Mouse (Mus musculus) forebrain, postnatal 0 days (tissue): Measurements from ENCODE around the gene Actr6. TPM values are rescaled to one million over a fixed set of nuclear protein-coding genes. Genes with fewer than 3 reads are reported as not detected.

Experiments used
- ATAC-seq: fragments of 200-750 bp; cut with Nextera tagmentation; 2 replicates; pipeline ENCODE4 v1.8.0; 2017; ENCODE audit warnings: mild to moderate bottlenecking, moderate library complexity
- DNase-seq: peaks from one replicate; pipeline ENCODE4 v3.0.0-alpha.2; 2015
- H3K27ac ChIP-seq: fragments of 300-500 bp; sonication (generic); 2 replicates; pipeline ENCODE4 v1.5.1; 2014; ENCODE audit warnings: low read depth, mild to moderate bottlenecking, antibody characterized with exemption, low read length, moderate library complexity, mixed read lengths
- H3K27me3 ChIP-seq: fragments of 300-500 bp; sonication (generic); 2 replicates; pipeline ENCODE4 v1.6.1; 2014; ENCODE audit warnings: mild to moderate bottlenecking, low read length, mixed read lengths; ENCODE audit not compliant: insufficient read depth
- H3K36me3 ChIP-seq: fragments of 300-500 bp; sonication (generic); 2 replicates; pipeline ENCODE4 v1.6.1; 2014; ENCODE audit warnings: mild to moderate bottlenecking, moderate library complexity; ENCODE audit not compliant: insufficient read depth
- H3K4me1 ChIP-seq: fragments of 300-500 bp; sonication (generic); 2 replicates; pipeline ENCODE4 v1.6.1; 2014; ENCODE audit warnings: antibody characterized with exemption; ENCODE audit not compliant: insufficient read depth
- H3K4me2 ChIP-seq: fragments of 300-500 bp; sonication (generic); 2 replicates; pipeline ENCODE4 v1.6.1; 2014; ENCODE audit warnings: low read depth, mild to moderate bottlenecking, moderate library complexity
- H3K4me3 ChIP-seq: fragments of 300-500 bp; sonication (generic); 2 replicates; pipeline ENCODE4 v1.5.1; 2014; ENCODE audit warnings: low read depth, low read length, mixed read lengths
- H3K9ac ChIP-seq: fragments of 300-500 bp; sonication (generic); 2 replicates; pipeline ENCODE4 v1.6.1; 2014; ENCODE audit warnings: mild to moderate bottlenecking
- H3K9me3 ChIP-seq: fragments of 300-500 bp; sonication (generic); 2 replicates; pipeline ENCODE4 v1.6.1; 2016; ENCODE audit warnings: low read length
- CTCF ChIP-seq: sonication (generic); IDR thresholded peaks from 2 replicates; pipeline ENCODE4 v1.5.1; 2016; ENCODE audit warnings: antibody characterized with exemption, control low read depth, low read depth
- WGBS: fragments of 180-500 bp; shearing (Covaris S2); extraction: QIAGEN DNeasy Blood & Tissue Kit; methylation state at CpG from one replicate; pipeline ENCODE4 v1.1.7; 2014; 5-methylcytosine and 5-hydroxymethylcytosine counted together
- polyA plus RNA-seq: library from polyadenylated mRNA; unstranded; fragments of >200 nt; fragmentation: Nextera tagmentation; extraction: Ambion mirVana; gene quantifications from 2 replicates; pipeline ENCODE4 v1.2.1, GENCODE M21; 2015
- total RNA-seq: library from RNA; depleted of rRNA; stranded (reverse); fragments of >200 nt; gene quantifications from 2 replicates; pipeline ENCODE4 v1.2.3, GENCODE M21; 2014; rRNA removed

The Actr6 gene
- total and polyA plus RNA-seq, 2 experiments from 2014 or later = 48.8 to 67.9 TPM

DNA sequence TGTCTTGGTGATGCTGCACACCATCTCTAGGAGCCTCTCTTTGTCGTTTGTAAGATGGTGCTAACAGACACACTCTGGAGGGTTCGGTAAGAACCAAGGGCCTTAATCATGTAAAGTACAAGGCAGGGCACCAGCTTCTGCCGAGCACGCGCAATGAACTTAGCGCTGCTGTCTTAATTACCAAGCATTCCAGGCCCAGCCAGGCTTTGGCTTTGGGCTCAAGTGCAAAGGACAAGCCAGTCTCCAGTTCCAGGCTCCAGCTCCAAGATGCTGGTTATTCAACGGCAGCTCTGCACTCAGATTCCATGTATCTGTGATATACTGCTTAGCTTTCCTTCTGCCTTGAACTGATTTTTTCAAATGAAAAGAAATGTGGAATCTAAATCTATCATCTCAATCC lies 64.5 kb downstream of the Actr6 start:
- WGBS = 80% methylated on average over 7 of the region's 7 CpGs
- H3K27me3 ChIP-seq = no peaks in the 10 kb centered on the region
- DNase-seq (no peak), ATAC-seq (no peak)
- no peak overlapping the region for H3K4me2 ChIP-seq
- H3K4me1 ChIP-seq = no peaks in the 10 kb centered on the region
- no peaks in the 10 kb centered on the region for H3K9me3 ChIP-seq
- no peak for TF ChIP-seq CTCF
- H3K9ac ChIP-seq = no peak overlapping the region
- H3K27ac ChIP-seq = no peak overlapping the region
- H3K36me3 ChIP-seq = peaks cover 10% of the 10 kb centered on the region
- no peak overlapping the region for H3K4me3 ChIP-seq

DNA sequence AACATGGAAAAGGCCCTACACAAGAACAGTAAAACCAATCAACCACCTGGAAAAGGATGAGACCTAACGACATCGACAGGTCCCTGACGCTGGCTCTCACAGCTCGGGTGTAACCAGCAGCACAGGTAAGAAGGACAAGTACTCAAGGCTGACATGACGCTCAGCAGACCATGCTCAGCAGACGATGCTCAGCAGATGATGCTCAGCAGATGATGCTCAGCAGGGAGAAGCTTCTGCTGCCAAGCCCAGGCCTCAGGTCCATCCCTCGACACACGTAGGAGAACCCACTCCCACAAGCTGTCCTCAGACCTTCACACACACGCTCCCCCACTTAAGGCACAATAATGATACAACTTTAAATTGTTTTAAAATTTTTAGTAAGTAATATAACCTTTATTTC lies 66.4 kb downstream of the Actr6 start:
- DNase-seq = no peak
- Histone ChIP-seq H3K4me2 (no peak overlapping the region), H3K9me3 (no peaks in the 10 kb centered on the region), H3K27me3 (no peaks in the 10 kb centered on the region), H3K36me3 (peaks cover 18% of the 10 kb centered on the region), H3K27ac (no peak overlapping the region), H3K9ac (no peak overlapping the region), H3K4me1 (no peaks in the 10 kb centered on the region), H3K4me3 (no peak overlapping the region)
- no peak for ATAC-seq
- TF ChIP-seq CTCF = no peak
- 92% methylated on average over 9 of the region's 9 CpGs for WGBS

- Histone ChIP-seq H3K4me2 (no peak overlapping the region), H3K27ac (no peak overlapping the region), H3K4me3 (no peak overlapping the region), H3K27me3 (no peaks in the 10 kb centered on the region), H3K4me1 (no peaks in the 10 kb centered on the region), H3K36me3 (peaks cover 18% of the 10 kb centered on the region), H3K9me3 (no peaks in the 10 kb centered on the region), H3K9ac (no peak overlapping the region)
- ATAC-seq (no peak), DNase-seq (no peak)
- no peak for TF ChIP-seq CTCF
- WGBS = 91% methylated on average over 8 of the region's 8 CpGs
These were observed 67.0 kb downstream of the Actr6 start for GRCm38 (mm10) chr10:89664977-89665645.

Other genes with a start within 250 kb of the Actr6 start
- 0.08 TPM in 1 of 2 replicates, not detected in the other for gene Nr1h4, start 198.7 kb downstream of the Actr6 start, total RNA-seq
- gene Nr1h4, start 198.7 kb downstream of the Actr6 start, polyA plus RNA-seq = 0.11 TPM in 1 of 2 replicates, not detected in the other
- 1.4 and 2.3 TPM in 2 replicates for gene Slc17a8, start 111.0 kb downstream of the Actr6 start, total RNA-seq
- 0.24 and 0.50 TPM in 2 replicates for gene Slc17a8, start 111.0 kb downstream of the Actr6 start, polyA plus RNA-seq
- 39.9 and 43.9 TPM in 2 replicates for gene Scyl2, start 46.0 kb downstream of the Actr6 start, total RNA-seq
- gene Scyl2, start 46.0 kb downstream of the Actr6 start, polyA plus RNA-seq = 3.1 and 5.9 TPM in 2 replicates
- gene Uhrf1bp1l, start 12.7 kb upstream of the Actr6 start, total RNA-seq = 33.0 and 39.4 TPM in 2 replicates
- gene Uhrf1bp1l, start 12.7 kb upstream of the Actr6 start, polyA plus RNA-seq = 20.8 and 30.2 TPM in 2 replicates
- 133 and 145 TPM in 2 replicates for gene Anks1b, start 141.2 kb upstream of the Actr6 start, total RNA-seq
- 81.5 and 120 TPM in 2 replicates for gene Anks1b, start 141.2 kb upstream of the Actr6 start, polyA plus RNA-seq